ENCODE assay signal across 22 mouse cellular contexts in genomic region chr8:46896704-46897103, GRCm38 (mm10).
"Had no signal": no experiment of that assay in that cellular context is flagged by ENCODE, and none has a peak within 500 bp of the region (broad histone marks: within the 10 kb centered on the region; RNA-seq: fewer than 3 reads in every experiment).

No protein-coding gene starts in this region.

- H3K36me3 ChIP-seq: lung, embryonic 15.5 days; midbrain, embryonic 10.5 days; midbrain, embryonic 12.5 days; neural tube, embryonic 13.5 days; neural tube, embryonic 15.5 days; stomach, embryonic 15.5 days had no signal

- H3K4me2 ChIP-seq: lung, embryonic 15.5 days; midbrain, embryonic 12.5 days; neural tube, embryonic 13.5 days; neural tube, embryonic 15.5 days; stomach, embryonic 15.5 days had no signal

- H3K27ac ChIP-seq: lung, embryonic 15.5 days; midbrain, embryonic 10.5 days; midbrain, embryonic 12.5 days; neural tube, embryonic 13.5 days; neural tube, embryonic 15.5 days; stomach, embryonic 15.5 days; stomach, postnatal 0 days had no signal

- DNase-seq: lung, adult 18-20 months; lung, postnatal 14 days; lung, postnatal 4 days; midbrain, embryonic 14.5 days; retina, postnatal 1 day; right cerebral cortex, adult 18-20 months; right cerebral cortex, postnatal 25 days; right cerebral cortex, postnatal 4 days; spleen, adult 18-20 months; thymus, adult 2 months; thymus, postnatal 25 days; thymus, postnatal 4 days had no signal

- H3K4me1 ChIP-seq: midbrain, embryonic 10.5 days; midbrain, embryonic 12.5 days had no signal

- H3K9ac ChIP-seq: lung, embryonic 15.5 days; midbrain, embryonic 12.5 days; neural tube, embryonic 13.5 days; neural tube, embryonic 15.5 days; stomach, embryonic 15.5 days had no signal

- H3K4me3 ChIP-seq: lung, embryonic 15.5 days; midbrain, embryonic 10.5 days; midbrain, embryonic 12.5 days; myocyte; neural tube, embryonic 13.5 days; neural tube, embryonic 15.5 days; stomach, embryonic 15.5 days had no signal

- ATAC-seq: lung, postnatal 0 days; midbrain, embryonic 16.5 days had no signal

- H3K27me3 ChIP-seq: lung, embryonic 15.5 days; midbrain, embryonic 12.5 days; neural tube, embryonic 13.5 days; neural tube, embryonic 15.5 days; stomach, embryonic 15.5 days had no signal

- H3K9me3 ChIP-seq: lung, embryonic 15.5 days; midbrain, embryonic 10.5 days; midbrain, embryonic 12.5 days; neural tube, embryonic 13.5 days; neural tube, embryonic 15.5 days; stomach, embryonic 15.5 days had no signal
